13 mouse cellular contexts compared by ENCODE assay signal in genomic region chr8:124833430-124834205, GRCm38 (mm10). TPM values are rescaled to one million over a fixed set of nuclear protein-coding genes. Genes with fewer than 3 reads are reported as not detected.
DNase-seq lines count a peak whose midpoint lies in the region; ATAC-seq lines count a peak whose summit lies in the region.
"Had no signal": no experiment of that assay in that cellular context is flagged by ENCODE, and none has a peak within 500 bp of the region (broad histone marks: within the 10 kb centered on the region; RNA-seq: fewer than 3 reads in every experiment).

No protein-coding gene starts in this region.

- no peak overlapping the region for H3K9ac ChIP-seq in kidney, embryonic 14.5 days (ENCODE audit: low read depth, low read length)
- 0 out of 2 replicates have a peak overlapping the region, but pooled peaks have one; percentile 13 for H3K9ac ChIP-seq in heart, embryonic 13.5 days
- no peak overlapping the region for H3K9ac ChIP-seq in limb, embryonic 15.5 days
- H3K9ac ChIP-seq: hindbrain, embryonic 12.5 days had no signal

- WGBS in kidney, embryonic 14.5 days, result 29% methylated on average over 15 of the region's 15 CpGs
- WGBS in heart, embryonic 13.5 days, result 28% methylated on average over 15 of the region's 15 CpGs
- 33% methylated on average over 15 of the region's 15 CpGs for WGBS in limb, embryonic 15.5 days
- WGBS in midbrain, embryonic 10.5 days, result 50% methylated on average over 15 of the region's 15 CpGs

- H3K9me3 ChIP-seq in kidney, embryonic 14.5 days (ENCODE audit: control insufficient read depth, low read length), result no peaks in the 10 kb centered on the region
- no peaks in the 10 kb centered on the region for H3K9me3 ChIP-seq in heart, embryonic 13.5 days
- no peaks in the 10 kb centered on the region for H3K9me3 ChIP-seq in limb, embryonic 15.5 days
- H3K9me3 ChIP-seq in midbrain, embryonic 10.5 days (replicated peaks), result no peaks in the 10 kb centered on the region
- H3K9me3 ChIP-seq: hindbrain, embryonic 12.5 days had no signal

- no peak for DNase-seq in kidney, postnatal 14 days
- peak; percentile 92 for DNase-seq in adipocyte (ENCODE audit: low spot score)
- DNase-seq in cerebellum, postnatal 4 days (ENCODE audit: low spot score in 2 of 2), result no peak
- no peak for DNase-seq in thymus, postnatal 0 days (ENCODE audit: low spot score)
- no peak for DNase-seq in midbrain, embryonic 10.5 days (ENCODE audit: low spot score)
- DNase-seq: right cerebral cortex, postnatal 14 days; thymus, postnatal 36 days had no signal

- H3K4me2 ChIP-seq in kidney, embryonic 14.5 days (replicated peaks; ENCODE audit: low read depth, low read length), result peak overlapping the region; percentile 31; the same call in 1 of the 2 replicates
- H3K4me2 ChIP-seq in heart, embryonic 13.5 days, result peak overlapping the region; percentile 46
- H3K4me2 ChIP-seq in limb, embryonic 15.5 days, result peak overlapping the region; percentile 31; the same call in 1 of the 2 replicates
- H3K4me2 ChIP-seq: hindbrain, embryonic 12.5 days had no signal

- peaks cover 14% of the 10 kb centered on the region for H3K36me3 ChIP-seq in kidney, embryonic 14.5 days (ENCODE audit: control insufficient read depth, insufficient read depth, low read length)
- peaks cover 14% of the 10 kb centered on the region for H3K36me3 ChIP-seq in heart, embryonic 13.5 days
- peaks cover 13% of the 10 kb centered on the region for H3K36me3 ChIP-seq in limb, embryonic 15.5 days
- peaks cover 16% of the 10 kb centered on the region for H3K36me3 ChIP-seq in midbrain, embryonic 10.5 days

- H3K27ac ChIP-seq in kidney, embryonic 14.5 days (ENCODE audit: low read depth, low read length), result 0 out of 2 replicates have a peak overlapping the region, but pooled peaks have one; percentile 19
- peak overlapping the region; percentile 61 for H3K27ac ChIP-seq in heart, embryonic 13.5 days (replicated peaks)
- H3K27ac ChIP-seq in limb, embryonic 15.5 days, result no peak overlapping the region
- no peak overlapping the region for H3K27ac ChIP-seq in midbrain, embryonic 10.5 days (replicated peaks)
- H3K27ac ChIP-seq: hindbrain, embryonic 12.5 days had no signal

- no peak for ATAC-seq in kidney, embryonic 14.5 days (ENCODE audit: low FRiP score, low TSS enrichment)
- ATAC-seq in heart, embryonic 13.5 days (ENCODE audit: extremely low read depth, insufficient number of reproducible peaks, low FRiP score, low TSS enrichment), result 0 out of 2 replicates have a peak, but pooled peaks have one; percentile 9
- no peak for ATAC-seq in limb, embryonic 15.5 days (ENCODE audit: insufficient number of reproducible peaks, low FRiP score, low TSS enrichment, low read depth)
- ATAC-seq: forebrain, embryonic 16.5 days had no signal

- peaks cover 11% of the 10 kb centered on the region for H3K4me1 ChIP-seq in kidney, embryonic 14.5 days (ENCODE audit: control insufficient read depth, insufficient read depth, low read length)
- peaks cover 20% of the 10 kb centered on the region for H3K4me1 ChIP-seq in heart, embryonic 13.5 days
- peaks cover 8% of the 10 kb centered on the region for H3K4me1 ChIP-seq in limb, embryonic 15.5 days
- 0 out of 2 replicates have a peak, but pooled peaks cover 4% of the 10 kb centered on the region for H3K4me1 ChIP-seq in midbrain, embryonic 10.5 days
- H3K4me1 ChIP-seq: hindbrain, embryonic 12.5 days had no signal

- H3K27me3 ChIP-seq in kidney, embryonic 14.5 days (ENCODE audit: control insufficient read depth, insufficient read depth, low read length), result no peaks in the 10 kb centered on the region
- H3K27me3 ChIP-seq in heart, embryonic 13.5 days (replicated peaks), result peaks cover 5% of the 10 kb centered on the region; the same call in 1 of the 2 replicates
- H3K27me3 ChIP-seq in limb, embryonic 15.5 days, result no peaks in the 10 kb centered on the region
- 0 out of 2 replicates have a peak, but pooled peaks cover 5% of the 10 kb centered on the region for H3K27me3 ChIP-seq in midbrain, embryonic 10.5 days (ENCODE audit: low read depth, poor library complexity, severe bottlenecking)
- H3K27me3 ChIP-seq: hindbrain, embryonic 12.5 days had no signal

- H3K4me3 ChIP-seq in kidney, embryonic 14.5 days (ENCODE audit: low read length), result no peak overlapping the region
- H3K4me3 ChIP-seq in heart, embryonic 13.5 days, result 0 out of 2 replicates have a peak overlapping the region, but pooled peaks have one; percentile 1
- H3K4me3 ChIP-seq in limb, embryonic 15.5 days, result no peak overlapping the region
- no peak overlapping the region for H3K4me3 ChIP-seq in midbrain, embryonic 10.5 days
- H3K4me3 ChIP-seq: hindbrain, embryonic 12.5 days had no signal

RNA-seq across cellular contexts. Expression of gene Gnpat, which starts 29.2 kb away (rescaled TPM):
- 79.3 and 122 TPM in 2 replicates for polyA plus RNA-seq in kidney, embryonic 14.5 days (2014; fragmentation: Nextera tagmentation; extraction: Ambion mirVana)
- polyA plus RNA-seq in heart, embryonic 13.5 days (2015; fragmentation: Nextera tagmentation; extraction: Ambion mirVana), result 94.8 and 101 TPM in 2 replicates
- 83.9 and 88.7 TPM in 2 replicates for polyA plus RNA-seq in limb, embryonic 15.5 days (2015; fragmentation: Nextera tagmentation; extraction: Ambion mirVana)
- 78.2 and 78.9 TPM in 2 replicates for polyA plus RNA-seq in thymus, postnatal 0 days (2015; fragmentation: Nextera tagmentation; extraction: Ambion mirVana)
- polyA plus RNA-seq in midbrain, embryonic 10.5 days (2016; fragmentation: Nextera tagmentation; extraction: Ambion mirVana), result 149 and 156 TPM in 2 replicates

RNA-seq across cellular contexts. Expression of gene 2810004N23Rik, which starts 29.3 kb away (rescaled TPM):
- 47.5 and 52.9 TPM in 2 replicates for polyA plus RNA-seq in kidney, embryonic 14.5 days (2014; fragmentation: Nextera tagmentation; extraction: Ambion mirVana)
- polyA plus RNA-seq in heart, embryonic 13.5 days (2015; fragmentation: Nextera tagmentation; extraction: Ambion mirVana), result 47.8 and 52.9 TPM in 2 replicates
- 40.2 and 41.9 TPM in 2 replicates for polyA plus RNA-seq in limb, embryonic 15.5 days (2015; fragmentation: Nextera tagmentation; extraction: Ambion mirVana)
- polyA plus RNA-seq in thymus, postnatal 0 days (2015; fragmentation: Nextera tagmentation; extraction: Ambion mirVana), result 39.1 and 42.3 TPM in 2 replicates
- polyA plus RNA-seq in midbrain, embryonic 10.5 days (2016; fragmentation: Nextera tagmentation; extraction: Ambion mirVana), result 61.7 and 72.1 TPM in 2 replicates

RNA-seq across cellular contexts. Expression of gene Trim67, which starts 40.7 kb away (rescaled TPM):
- polyA plus RNA-seq in kidney, embryonic 14.5 days (2014; fragmentation: Nextera tagmentation; extraction: Ambion mirVana), result 0.03 TPM in 1 of 2 replicates, not detected in the other
- polyA plus RNA-seq in heart, embryonic 13.5 days (2015; fragmentation: Nextera tagmentation; extraction: Ambion mirVana), result 0.16 and 0.17 TPM in 2 replicates
- polyA plus RNA-seq in limb, embryonic 15.5 days (2015; fragmentation: Nextera tagmentation; extraction: Ambion mirVana), result 0.06 and 0.14 TPM in 2 replicates
- not detected in 2 replicates for polyA plus RNA-seq in thymus, postnatal 0 days (2015; fragmentation: Nextera tagmentation; extraction: Ambion mirVana)
- 0.46 and 1.4 TPM in 2 replicates for polyA plus RNA-seq in midbrain, embryonic 10.5 days (2016; fragmentation: Nextera tagmentation; extraction: Ambion mirVana)
- polyA plus RNA-seq: liver, adult 2 months had no signal

Comparison
In these comparisons a context has a peak if more than half of its experiments do, and no peak if none do; other contexts are left out.
1. H3K27ac ChIP-seq: peak in kidney, embryonic 14.5 days (single experiment) and heart, embryonic 13.5 days (single experiment); none in limb, embryonic 15.5 days (single experiment) and midbrain, embryonic 10.5 days (single experiment).
2. Peak in every context shown above with its lines, with median percentiles within 50 percentile points of each other: H3K4me2 ChIP-seq.